Mouse (Mus musculus): ENCODE data around the gene Tbc1d1. TPM values are rescaled to one million over a fixed set of nuclear protein-coding genes. Genes with fewer than 3 reads are reported as not detected.

Tbc1d1 gene
- polyA plus RNA-seq, 1 experiment, result 23.8 TPM

GRCm38 (mm10) chr5:64265145-64265544 is 109.0 kb downstream of the Tbc1d1 start:
- TF ChIP-seq POLR2A (IDR thresholded peaks at IDR 0.05; ENCODE audit: borderline replicate concordance, low read depth, low read length) (no peak), CTCF (IDR thresholded peaks at IDR 0.05; ENCODE audit: low read depth, low read length) (peak; percentile 29; the same call in 1 of the 2 replicates)
- no peak overlapping the region for H3K27ac ChIP-seq (ENCODE audit: insufficient read depth, low read depth, low read length)
- peaks cover 7% of the 10 kb centered on the region for H3K4me1 ChIP-seq (ENCODE audit: control insufficient read depth, insufficient read depth, low read length)
- no peak overlapping the region for H3K4me3 ChIP-seq (ENCODE audit: insufficient read depth, low read length)

GRCm38 (mm10) chr5:64265906-64266305 is 109.8 kb downstream of the Tbc1d1 start:
- TF ChIP-seq POLR2A (IDR thresholded peaks at IDR 0.05; ENCODE audit: borderline replicate concordance, low read depth, low read length) (no peak), CTCF (IDR thresholded peaks at IDR 0.05; ENCODE audit: low read depth, low read length) (no peak)
- Histone ChIP-seq H3K27ac (ENCODE audit: insufficient read depth, low read depth, low read length) (no peak overlapping the region), H3K4me3 (ENCODE audit: insufficient read depth, low read length) (no peak overlapping the region), H3K4me1 (ENCODE audit: control insufficient read depth, insufficient read depth, low read length) (peaks cover 7% of the 10 kb centered on the region)

- H3K27ac ChIP-seq (ENCODE audit: insufficient read depth, low read depth, low read length), result no peak overlapping the region
- H3K4me1 ChIP-seq (ENCODE audit: control insufficient read depth, insufficient read depth, low read length), result peaks cover 7% of the 10 kb centered on the region
- H3K4me3 ChIP-seq (ENCODE audit: insufficient read depth, low read length), result no peak overlapping the region
- no peak for TF ChIP-seq CTCF (IDR thresholded peaks at IDR 0.05; ENCODE audit: low read depth, low read length)
- no peak for TF ChIP-seq POLR2A (IDR thresholded peaks at IDR 0.05; ENCODE audit: borderline replicate concordance, low read depth, low read length)
Measured at GRCm38 (mm10) chr5:64266534-64266933, 110.4 kb downstream of the Tbc1d1 start.

- TF ChIP-seq POLR2A (IDR thresholded peaks at IDR 0.05; ENCODE audit: borderline replicate concordance, low read depth, low read length) (no peak), CTCF (IDR thresholded peaks at IDR 0.05; ENCODE audit: low read depth, low read length) (no peak)
- Histone ChIP-seq H3K4me3 (ENCODE audit: insufficient read depth, low read length) (no peak overlapping the region), H3K4me1 (ENCODE audit: control insufficient read depth, insufficient read depth, low read length) (peaks cover 7% of the 10 kb centered on the region), H3K27ac (ENCODE audit: insufficient read depth, low read depth, low read length) (no peak overlapping the region)
Measured at GRCm38 (mm10) chr5:64267279-64267678, 111.2 kb downstream of the Tbc1d1 start.

- Histone ChIP-seq H3K27ac (ENCODE audit: insufficient read depth, low read depth, low read length) (no peak overlapping the region), H3K4me3 (ENCODE audit: insufficient read depth, low read length) (no peak overlapping the region), H3K4me1 (ENCODE audit: control insufficient read depth, insufficient read depth, low read length) (peaks cover 7% of the 10 kb centered on the region)
- TF ChIP-seq CTCF (IDR thresholded peaks at IDR 0.05; ENCODE audit: low read depth, low read length) (no peak), POLR2A (IDR thresholded peaks at IDR 0.05; ENCODE audit: borderline replicate concordance, low read depth, low read length) (no peak)
Measured at GRCm38 (mm10) chr5:64269669-64270068, 113.6 kb downstream of the Tbc1d1 start.

- Histone ChIP-seq H3K4me3 (ENCODE audit: insufficient read depth, low read length) (no peak overlapping the region), H3K27ac (ENCODE audit: insufficient read depth, low read depth, low read length) (no peak overlapping the region), H3K4me1 (ENCODE audit: control insufficient read depth, insufficient read depth, low read length) (no peaks in the 10 kb centered on the region)
- TF ChIP-seq CTCF (IDR thresholded peaks at IDR 0.05; ENCODE audit: low read depth, low read length) (no peak), POLR2A (IDR thresholded peaks at IDR 0.05; ENCODE audit: borderline replicate concordance, low read depth, low read length) (no peak)
Measured at GRCm38 (mm10) chr5:64273517-64273916, 117.4 kb downstream of the Tbc1d1 start.

GRCm38 (mm10) chr5:64274296-64274695 is 118.2 kb downstream of the Tbc1d1 start:
- no peak overlapping the region for H3K27ac ChIP-seq (ENCODE audit: insufficient read depth, low read depth, low read length)
- TF ChIP-seq POLR2A (IDR thresholded peaks at IDR 0.05; ENCODE audit: borderline replicate concordance, low read depth, low read length) (no peak), CTCF (IDR thresholded peaks at IDR 0.05; ENCODE audit: low read depth, low read length) (no peak)
- H3K4me1 ChIP-seq (ENCODE audit: control insufficient read depth, insufficient read depth, low read length), result no peaks in the 10 kb centered on the region
- no peak overlapping the region for H3K4me3 ChIP-seq (ENCODE audit: insufficient read depth, low read length)

GRCm38 (mm10) chr5:64274738-64275451 is 118.8 kb downstream of the Tbc1d1 start:
- TF ChIP-seq POLR2A (IDR thresholded peaks at IDR 0.05; ENCODE audit: borderline replicate concordance, low read depth, low read length), result no peak
- peak; percentile 62; the same call in 1 of the 2 replicates for TF ChIP-seq CTCF (IDR thresholded peaks at IDR 0.05; ENCODE audit: low read depth, low read length)
- H3K27ac ChIP-seq (ENCODE audit: insufficient read depth, low read depth, low read length), result no peak overlapping the region
- H3K4me3 ChIP-seq (ENCODE audit: insufficient read depth, low read length), result no peak overlapping the region
- H3K4me1 ChIP-seq (ENCODE audit: control insufficient read depth, insufficient read depth, low read length), result no peaks in the 10 kb centered on the region

GRCm38 (mm10) chr5:64277646-64278191 is 121.6 kb downstream of the Tbc1d1 start:
- Histone ChIP-seq H3K4me3 (ENCODE audit: insufficient read depth, low read length) (no peak overlapping the region), H3K4me1 (ENCODE audit: control insufficient read depth, insufficient read depth, low read length) (no peaks in the 10 kb centered on the region), H3K27ac (ENCODE audit: insufficient read depth, low read depth, low read length) (no peak overlapping the region)
- TF ChIP-seq CTCF (IDR thresholded peaks at IDR 0.05; ENCODE audit: low read depth, low read length), result no peak
- no peak for TF ChIP-seq POLR2A (IDR thresholded peaks at IDR 0.05; ENCODE audit: borderline replicate concordance, low read depth, low read length)

- no peak for TF ChIP-seq POLR2A (IDR thresholded peaks at IDR 0.05; ENCODE audit: borderline replicate concordance, low read depth, low read length)
- no peak for TF ChIP-seq CTCF (IDR thresholded peaks at IDR 0.05; ENCODE audit: low read depth, low read length)
- Histone ChIP-seq H3K27ac (ENCODE audit: insufficient read depth, low read depth, low read length) (no peak overlapping the region), H3K4me3 (ENCODE audit: insufficient read depth, low read length) (no peak overlapping the region), H3K4me1 (ENCODE audit: control insufficient read depth, insufficient read depth, low read length) (no peaks in the 10 kb centered on the region)
Measured at GRCm38 (mm10) chr5:64279668-64280067, 123.6 kb downstream of the Tbc1d1 start.
